In the genomic region with DNA sequence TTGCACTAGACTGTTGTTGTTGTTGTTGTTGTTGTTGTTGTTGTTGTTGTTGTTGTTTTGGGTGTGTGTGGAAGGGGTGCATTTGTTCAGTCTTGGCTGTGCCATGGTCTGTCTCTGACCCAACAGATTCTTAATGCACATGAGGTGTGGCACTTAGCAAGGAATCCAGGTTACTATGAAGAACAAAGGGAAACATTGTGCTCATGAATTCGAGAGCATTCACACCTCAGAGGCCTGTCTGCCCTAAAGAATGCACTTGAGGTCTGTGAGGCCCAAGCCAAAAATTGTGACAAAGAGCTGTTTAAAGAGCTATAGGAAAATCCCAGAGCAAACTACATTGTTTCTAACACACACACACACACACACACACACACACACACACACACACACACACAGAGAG, we compare ENCODE assay signal across 10 mouse cellular contexts.
"Had no signal": no experiment of that assay in that cellular context is flagged by ENCODE, and none has a peak within 500 bp of the region (broad histone marks: within the 10 kb centered on the region; RNA-seq: fewer than 3 reads in every experiment).

No protein-coding gene starts in this region.

- H3K4me2 ChIP-seq: liver, embryonic 12.5 days; midbrain, embryonic 13.5 days; stomach, embryonic 15.5 days had no signal

- H3K27me3 ChIP-seq: liver, embryonic 12.5 days; midbrain, embryonic 13.5 days; stomach, embryonic 15.5 days had no signal

- H3K4me3 ChIP-seq: liver, embryonic 12.5 days; midbrain, embryonic 13.5 days; stomach, embryonic 15.5 days had no signal

- H3K36me3 ChIP-seq: liver, embryonic 12.5 days; midbrain, embryonic 13.5 days; stomach, embryonic 15.5 days had no signal

- H3K9me3 ChIP-seq: liver, embryonic 12.5 days; midbrain, embryonic 13.5 days; stomach, embryonic 15.5 days had no signal

- H3K9ac ChIP-seq: liver, embryonic 12.5 days; midbrain, embryonic 13.5 days; stomach, embryonic 15.5 days had no signal

- ATAC-seq: inflammation-experienced regulatory T-cells, adult 6 months; intestine, postnatal 0 days; liver, embryonic 12.5 days; midbrain, embryonic 13.5 days had no signal

- H3K4me1 ChIP-seq: liver, embryonic 12.5 days had no signal

- DNase-seq: kidney, adult 8-10 months; kidney, postnatal 36 days; layer of hippocampus, adult 9-11 months; layer of hippocampus, postnatal 36 days; right cerebral cortex, postnatal 14 days had no signal

- H3K27ac ChIP-seq: liver, embryonic 12.5 days; midbrain, embryonic 13.5 days; stomach, embryonic 15.5 days had no signal
